ENCODE assay signal across 9 mouse cellular contexts in genomic region chr11:115706584-115706983, GRCm38 (mm10). TPM values are rescaled to one million over a fixed set of nuclear protein-coding genes. Genes with fewer than 3 reads are reported as not detected.
A peak's percentile ranks its signal among the peaks of the same experiment; 100 is the strongest.
DNase-seq lines count a peak whose midpoint lies in the region; ATAC-seq lines count a peak whose summit lies in the region.
"Had no signal": no experiment of that assay in that cellular context is flagged by ENCODE, and none has a peak within 500 bp of the region (broad histone marks: within the 10 kb centered on the region; RNA-seq: fewer than 3 reads in every experiment).

No protein-coding gene starts in this region.

- H3K4me2 ChIP-seq in kidney, embryonic 16.5 days (replicated peaks; ENCODE audit: low read depth, low read length), result peak overlapping the region; percentile 89
- H3K4me2 ChIP-seq in embryonic facial prominence, embryonic 13.5 days, result peak overlapping the region; percentile 87
- peak overlapping the region; percentile 87 for H3K4me2 ChIP-seq in intestine, embryonic 14.5 days (ENCODE audit: low read length)
- H3K4me2 ChIP-seq in midbrain, embryonic 15.5 days, result peak overlapping the region; percentile 84

- no peak overlapping the region for H3K9ac ChIP-seq in kidney, embryonic 16.5 days (replicated peaks; ENCODE audit: low read length)
- H3K9ac ChIP-seq in embryonic facial prominence, embryonic 13.5 days, result peak overlapping the region; percentile 99
- no peak overlapping the region for H3K9ac ChIP-seq in intestine, embryonic 14.5 days (ENCODE audit: low read length)
- H3K9ac ChIP-seq in midbrain, embryonic 15.5 days, result peak overlapping the region; percentile 92

- ATAC-seq in kidney, embryonic 16.5 days (ENCODE audit: low FRiP score, low TSS enrichment), result no peak
- no peak for ATAC-seq in embryonic facial prominence, embryonic 13.5 days (ENCODE audit: insufficient number of reproducible peaks, insufficient read depth, low FRiP score, low TSS enrichment, low read depth)
- no peak for ATAC-seq in intestine, embryonic 14.5 days (replicated peaks; ENCODE audit: low FRiP score, low TSS enrichment, low read depth)
- no peak for ATAC-seq in midbrain, embryonic 15.5 days (replicated peaks)

- H3K4me1 ChIP-seq in kidney, embryonic 16.5 days (ENCODE audit: insufficient read depth, low read length), result peaks cover 10% of the 10 kb centered on the region
- peaks cover 19% of the 10 kb centered on the region for H3K4me1 ChIP-seq in embryonic facial prominence, embryonic 13.5 days
- peaks cover 15% of the 10 kb centered on the region for H3K4me1 ChIP-seq in intestine, embryonic 14.5 days (replicated peaks; ENCODE audit: control insufficient read depth, insufficient read depth, low read length)
- peaks cover 31% of the 10 kb centered on the region for H3K4me1 ChIP-seq in midbrain, embryonic 15.5 days

- DNase-seq in kidney, adult 11 months, result no peak
- DNase-seq in intestine, embryonic 14.5 days (ENCODE audit: low spot score), result no peak
- no peak for DNase-seq in frontal cortex, postnatal 36 days (ENCODE audit: low spot score in 2 of 2)
- no peak for DNase-seq in thymus, postnatal 36 days
- DNase-seq in embryo, embryonic 10 days (ENCODE audit: low spot score), result no peak
- DNase-seq: cerebellum, adult 11 months had no signal

- H3K27ac ChIP-seq in kidney, embryonic 16.5 days (ENCODE audit: low read length), result no peak overlapping the region
- no peak overlapping the region for H3K27ac ChIP-seq in embryonic facial prominence, embryonic 13.5 days
- H3K27ac ChIP-seq in intestine, embryonic 14.5 days (ENCODE audit: low read depth), result no peak overlapping the region
- H3K27ac ChIP-seq in midbrain, embryonic 15.5 days, result no peak overlapping the region

- peak overlapping the region; percentile 78; the same call in 1 of the 2 replicates for H3K4me3 ChIP-seq in kidney, embryonic 16.5 days (ENCODE audit: low read length)
- H3K4me3 ChIP-seq in embryonic facial prominence, embryonic 13.5 days, result peak overlapping the region; percentile 98
- no peak overlapping the region for H3K4me3 ChIP-seq in intestine, embryonic 14.5 days (ENCODE audit: low read depth, low read length)
- peak overlapping the region; percentile 96; the same call in 1 of the 2 replicates for H3K4me3 ChIP-seq in midbrain, embryonic 15.5 days

- no peaks in the 10 kb centered on the region for H3K9me3 ChIP-seq in kidney, embryonic 16.5 days (ENCODE audit: low read length)
- H3K9me3 ChIP-seq in embryonic facial prominence, embryonic 13.5 days, result no peaks in the 10 kb centered on the region
- no peaks in the 10 kb centered on the region for H3K9me3 ChIP-seq in intestine, embryonic 14.5 days (ENCODE audit: control insufficient read depth, low read length)
- no peaks in the 10 kb centered on the region for H3K9me3 ChIP-seq in midbrain, embryonic 15.5 days

- H3K27me3 ChIP-seq in kidney, embryonic 16.5 days (ENCODE audit: insufficient read depth, low read length), result no peaks in the 10 kb centered on the region
- H3K27me3 ChIP-seq in embryonic facial prominence, embryonic 13.5 days, result no peaks in the 10 kb centered on the region
- H3K27me3 ChIP-seq in intestine, embryonic 14.5 days (replicated peaks; ENCODE audit: control insufficient read depth, insufficient read depth, low read length), result no peaks in the 10 kb centered on the region
- H3K27me3 ChIP-seq in midbrain, embryonic 15.5 days (replicated peaks), result no peaks in the 10 kb centered on the region

- WGBS in kidney, embryonic 16.5 days, result 84% methylated on average over 10 of the region's 10 CpGs
- WGBS in embryonic facial prominence, embryonic 13.5 days, result 92% methylated on average over 10 of the region's 10 CpGs
- 91% methylated on average over 10 of the region's 10 CpGs for WGBS in intestine, embryonic 14.5 days
- WGBS in midbrain, embryonic 15.5 days, result 90% methylated on average over 10 of the region's 10 CpGs

- no peaks in the 10 kb centered on the region for H3K36me3 ChIP-seq in kidney, embryonic 16.5 days (ENCODE audit: insufficient read depth, low read length)
- H3K36me3 ChIP-seq in embryonic facial prominence, embryonic 13.5 days, result no peaks in the 10 kb centered on the region
- H3K36me3 ChIP-seq in intestine, embryonic 14.5 days (ENCODE audit: control insufficient read depth, insufficient read depth, low read length), result no peaks in the 10 kb centered on the region
- H3K36me3 ChIP-seq in midbrain, embryonic 15.5 days (replicated peaks), result no peaks in the 10 kb centered on the region

RNA-seq across cellular contexts. Expression of gene Grb2, which starts 1.8 kb away (rescaled TPM):
- polyA plus RNA-seq in kidney, embryonic 16.5 days (2015; fragmentation: Nextera tagmentation; extraction: Ambion mirVana), result 86.5 and 87.0 TPM in 2 replicates
- 77.7 and 108 TPM in 2 replicates for polyA plus RNA-seq in embryonic facial prominence, embryonic 13.5 days (2015; fragmentation: Nextera tagmentation; extraction: Ambion mirVana)
- 39.4 and 52.3 TPM in 2 replicates for polyA plus RNA-seq in intestine, embryonic 14.5 days (2014; fragmentation: Nextera tagmentation; extraction: Ambion mirVana)
- polyA plus RNA-seq in midbrain, embryonic 15.5 days (2015; fragmentation: Nextera tagmentation; extraction: Ambion mirVana), result 173 and 176 TPM in 2 replicates

RNA-seq across cellular contexts. Expression of gene Tmem94, which starts 58.6 kb away (rescaled TPM):
- polyA plus RNA-seq in kidney, embryonic 16.5 days (2015; fragmentation: Nextera tagmentation; extraction: Ambion mirVana), result 33.4 and 34.5 TPM in 2 replicates
- polyA plus RNA-seq in embryonic facial prominence, embryonic 13.5 days (2015; fragmentation: Nextera tagmentation; extraction: Ambion mirVana), result 24.8 and 24.9 TPM in 2 replicates
- polyA plus RNA-seq in intestine, embryonic 14.5 days (2014; fragmentation: Nextera tagmentation; extraction: Ambion mirVana), result 14.6 and 15.7 TPM in 2 replicates
- polyA plus RNA-seq in midbrain, embryonic 15.5 days (2015; fragmentation: Nextera tagmentation; extraction: Ambion mirVana), result 28.4 and 31.0 TPM in 2 replicates

Comparison
In these comparisons a context has a peak if more than half of its experiments do, and no peak if none do; other contexts are left out.
1. H3K9ac ChIP-seq: peak in embryonic facial prominence, embryonic 13.5 days (single experiment) and midbrain, embryonic 15.5 days (single experiment); none in kidney, embryonic 16.5 days (single experiment) and intestine, embryonic 14.5 days (single experiment).
2. Peak in every context shown above with its lines, with median percentiles within 50 percentile points of each other: H3K4me2 ChIP-seq.